Mouse (Mus musculus) layer of hippocampus, postnatal 10 days (tissue): ENCODE data around the gene 4930539E08Rik. TPM values are rescaled to one million over a fixed set of nuclear protein-coding genes. Genes with fewer than 3 reads are reported as not detected.
A peak's percentile ranks its signal among the peaks of the same experiment; 100 is the strongest.

ENCODE experiments used
- DNase-seq, 2 experiments: peaks; one replicate each; pipeline ENCODE4 v3.0.0; 2021; ENCODE audit warnings: low spot score in 2 of 2
- total RNA-seq, 2 experiments: library from RNA; stranded (reverse); gene quantifications; 2 replicates each; pipeline ENCODE4 v1.2.3; 2021

The 4930539E08Rik gene
- total RNA-seq, 2 experiments from 2014 or later: 4.7 to 5.1 TPM

DNA sequence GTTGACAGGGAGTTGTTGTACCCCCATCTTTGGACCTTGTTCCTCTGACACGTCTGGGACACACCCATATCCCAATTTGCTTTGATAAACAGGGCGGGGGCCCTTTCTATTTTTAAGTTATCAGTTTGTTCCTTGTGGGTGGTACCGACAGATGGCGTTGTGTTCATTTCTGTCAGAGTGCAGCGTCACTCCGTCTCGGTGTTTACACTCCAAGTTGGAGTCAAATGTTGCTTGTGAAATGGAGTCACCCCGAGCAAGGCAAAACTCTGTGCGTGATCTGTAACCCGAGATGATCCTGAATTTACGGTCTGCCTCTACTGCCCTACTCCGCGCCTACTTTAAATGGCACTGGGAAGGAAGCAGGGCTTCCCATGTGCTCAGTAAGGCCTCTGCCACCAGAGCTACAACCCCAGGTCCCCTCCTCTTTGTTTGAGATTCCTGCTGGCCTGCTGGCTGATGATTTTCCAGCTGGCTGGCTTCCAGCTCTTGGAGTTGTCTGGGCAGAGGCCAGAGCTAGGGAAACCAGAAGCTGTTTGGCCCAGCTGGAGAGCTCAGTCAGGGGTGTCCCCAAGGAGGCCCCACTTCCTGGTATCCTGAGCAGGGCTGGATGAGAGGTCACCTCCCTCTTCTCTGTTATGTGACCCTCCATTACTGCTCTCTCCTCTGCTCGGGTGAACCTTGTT is 15.4 kb upstream of the 4930539E08Rik start:
- DNase-seq: peak; percentile 72 to 75

DNA sequence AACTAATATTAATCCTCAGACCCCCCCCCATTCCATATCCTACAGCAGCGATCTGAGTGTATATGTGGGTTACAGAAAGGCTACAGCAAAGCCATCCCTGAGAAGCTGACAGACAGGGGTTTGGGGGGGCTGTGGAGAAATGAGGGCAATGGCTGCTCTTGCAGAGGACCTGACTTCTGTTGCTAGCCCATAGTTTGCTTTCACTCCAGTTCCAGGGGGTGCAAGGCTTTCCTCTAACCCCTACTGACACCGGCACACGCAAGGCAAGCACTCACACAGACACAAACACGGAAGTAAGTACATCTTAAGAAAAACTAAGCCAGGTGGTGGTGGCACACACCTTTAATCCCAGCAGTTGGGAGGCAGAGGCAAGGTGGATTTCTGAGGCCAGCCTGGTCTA is 14.2 kb upstream of the 4930539E08Rik start:
- no peak for DNase-seq

DNA sequence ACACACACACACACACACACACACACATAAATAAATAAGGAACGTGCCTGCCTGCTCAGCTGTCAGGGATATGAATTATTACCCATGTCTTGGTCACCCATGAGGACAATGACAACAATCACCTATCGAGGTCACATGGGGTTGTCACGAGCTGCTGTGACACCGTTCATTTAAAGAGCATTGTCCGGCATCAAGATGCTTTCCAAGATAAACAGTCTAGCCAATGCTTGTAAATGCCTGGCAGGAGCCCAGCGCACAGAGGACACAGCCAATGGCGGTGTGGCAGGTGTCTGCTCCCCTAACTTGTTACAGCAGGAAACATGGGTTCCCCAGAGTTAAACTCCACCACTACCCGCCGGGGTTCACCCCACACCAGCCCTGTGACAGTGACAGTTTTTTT is 12.9 kb upstream of the 4930539E08Rik start:
- DNase-seq: no peak

DNA sequence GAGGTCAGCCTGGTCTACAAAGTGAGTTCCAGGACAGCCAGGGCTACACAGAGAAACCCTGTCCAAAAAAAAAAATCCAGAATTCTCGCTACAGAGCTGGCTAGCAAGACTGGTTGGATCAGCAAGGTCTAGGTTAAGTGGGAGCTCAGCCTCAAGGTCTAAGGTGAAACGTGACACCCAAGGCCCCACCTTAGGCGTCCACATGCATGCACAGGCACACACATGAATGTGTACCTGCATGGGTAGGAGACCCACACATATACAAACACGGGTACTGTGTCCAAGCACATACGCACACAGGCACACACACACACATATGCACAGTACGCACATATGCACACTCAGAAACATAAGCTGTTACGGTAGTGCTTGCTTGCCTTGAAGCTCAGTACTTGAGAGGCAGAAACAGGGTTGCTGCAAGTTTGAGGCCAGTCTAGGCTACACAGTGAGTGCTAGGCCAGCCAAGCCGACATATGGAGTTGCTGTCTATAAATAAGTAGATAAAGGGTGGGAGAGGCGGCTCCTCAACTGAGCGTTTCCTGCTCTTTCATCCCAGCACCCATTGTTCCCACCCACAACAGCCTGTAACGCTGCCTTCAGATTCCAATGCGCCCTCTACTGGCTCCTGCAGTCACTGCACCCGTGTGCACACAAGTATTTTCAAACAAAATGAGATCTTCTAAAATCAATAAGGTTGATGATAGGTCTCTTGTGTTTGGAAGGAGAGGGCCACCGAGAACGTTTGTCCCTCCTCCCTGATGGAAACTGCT is 11.9 kb upstream of the 4930539E08Rik start:
- DNase-seq: peak; percentile 58 to 59

GRCm38 (mm10) chr17:28926380-28926779 is 11.3 kb upstream of the 4930539E08Rik start:
- peak; percentile 84 to 88 for DNase-seq

DNA sequence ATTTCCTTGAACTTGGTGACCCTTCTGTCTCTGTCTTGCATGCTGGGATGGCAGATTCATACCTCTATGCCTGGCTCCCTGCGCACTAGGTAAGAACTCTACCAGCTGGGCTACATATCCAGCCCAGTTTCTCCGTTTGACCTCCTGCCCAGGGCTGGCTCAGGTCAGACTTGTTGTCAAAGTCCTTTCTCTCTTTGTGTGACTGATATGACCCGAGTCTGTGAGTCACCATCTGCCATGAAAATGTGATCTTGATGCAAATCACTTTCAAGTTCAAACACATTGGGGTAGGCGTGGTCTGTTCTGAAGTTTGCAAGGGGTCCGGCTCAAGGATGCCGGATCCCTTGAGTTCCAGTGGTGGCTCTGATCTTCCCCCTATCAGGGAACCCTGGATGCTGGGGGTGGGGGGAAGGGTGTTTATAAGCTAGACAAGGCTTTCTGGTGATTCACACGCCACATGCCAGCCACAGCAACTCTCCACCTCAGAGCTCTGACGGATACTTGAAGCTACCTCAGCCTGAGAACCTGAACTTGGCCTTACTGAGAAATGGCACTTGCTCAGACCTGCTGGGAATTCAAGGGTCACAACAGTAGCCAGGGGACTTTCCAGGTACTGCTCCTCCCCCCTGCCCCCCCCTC is 10.0 kb upstream of the 4930539E08Rik start:
- no peak for DNase-seq

GRCm38 (mm10) chr17:28922096-28922495 is 7.0 kb upstream of the 4930539E08Rik start:
- no peak for DNase-seq

DNA sequence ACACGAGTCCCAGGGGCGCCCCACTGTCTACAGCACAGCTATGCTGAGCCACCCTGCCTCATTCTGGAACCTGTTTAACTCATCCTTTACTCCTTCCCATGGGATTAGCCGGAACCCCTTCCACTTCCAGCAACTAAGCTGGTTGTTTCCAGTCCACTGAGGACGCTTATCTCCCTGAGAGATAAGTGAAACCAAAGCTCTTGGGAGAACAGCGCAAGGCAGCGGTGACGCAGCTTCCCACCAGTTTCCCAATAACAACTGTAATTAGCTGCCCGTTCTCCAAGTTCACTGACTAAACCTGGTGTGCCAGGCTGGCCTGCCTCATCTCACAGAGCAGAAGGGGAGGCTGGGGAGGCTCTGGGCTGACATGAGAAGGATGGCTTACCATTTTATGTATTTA is 6.0 kb upstream of the 4930539E08Rik start:
- DNase-seq: no peak

DNA sequence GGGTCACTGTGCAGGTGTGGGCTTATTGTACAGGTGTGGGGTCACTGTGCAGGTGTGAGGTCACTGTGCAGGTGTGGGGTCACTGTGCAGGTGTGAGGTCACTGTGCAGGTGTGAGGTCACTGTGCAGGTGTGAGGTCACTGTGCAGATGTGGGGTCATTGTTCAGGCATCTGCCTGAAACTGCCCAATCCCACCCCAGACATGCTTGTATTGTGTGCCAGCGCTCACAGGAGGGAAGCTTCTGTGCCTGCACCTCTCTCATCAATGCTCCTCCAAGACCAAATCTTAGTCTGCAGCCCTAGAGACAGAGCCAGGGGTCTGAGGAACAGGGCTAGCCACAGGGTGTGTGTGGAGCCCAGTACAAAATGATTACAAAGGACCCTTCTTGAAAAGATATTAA is 1.4 kb upstream of the 4930539E08Rik start:
- no peak for DNase-seq

DNA sequence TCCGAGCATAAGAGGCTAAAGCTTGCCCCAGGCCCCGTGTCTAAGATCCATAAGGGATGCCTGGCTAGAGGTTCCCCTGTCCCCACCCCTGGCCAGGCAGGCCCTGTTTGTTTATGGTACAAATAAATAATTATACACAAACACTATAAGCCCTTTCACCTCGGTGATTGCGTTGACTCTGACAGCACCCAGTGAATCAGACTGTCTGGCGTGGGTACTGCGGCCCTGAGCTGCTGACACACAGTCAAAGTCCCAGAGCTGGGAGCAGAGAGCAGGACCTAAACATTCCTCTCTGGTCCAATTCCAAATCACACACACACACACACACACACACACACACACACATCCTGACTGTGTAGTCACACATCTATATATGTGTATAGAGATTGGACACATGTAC is 1.2 kb downstream of the 4930539E08Rik start:
- no peak for DNase-seq

GRCm38 (mm10) chr17:28913200-28913599 is 1.9 kb downstream of the 4930539E08Rik start:
- no peak for DNase-seq

DNA sequence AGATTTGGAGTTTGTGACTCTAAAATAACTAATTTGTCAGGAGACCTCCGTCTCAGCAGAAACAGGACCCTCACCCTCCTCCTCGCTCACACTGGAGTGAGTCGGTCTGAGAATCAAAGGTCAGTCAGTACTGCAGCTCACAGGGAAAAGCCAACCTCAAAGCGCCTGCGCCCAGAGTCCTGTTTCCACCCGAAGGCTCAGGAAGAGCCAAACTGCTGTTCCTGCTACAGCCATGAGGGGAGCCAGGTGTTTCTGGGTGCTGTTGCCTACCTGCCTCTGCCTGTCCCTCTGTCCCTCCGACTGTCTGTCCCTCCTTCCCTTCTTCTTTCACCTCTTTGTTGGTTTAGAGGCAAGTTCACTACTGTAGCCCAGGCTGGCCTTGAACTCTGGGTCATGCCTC is 5.0 kb downstream of the 4930539E08Rik start:
- DNase-seq: no peak

GRCm38 (mm10) chr17:28909252-28909941 is 5.7 kb downstream of the 4930539E08Rik start:
- peak; percentile 53 to 73 for DNase-seq

DNA sequence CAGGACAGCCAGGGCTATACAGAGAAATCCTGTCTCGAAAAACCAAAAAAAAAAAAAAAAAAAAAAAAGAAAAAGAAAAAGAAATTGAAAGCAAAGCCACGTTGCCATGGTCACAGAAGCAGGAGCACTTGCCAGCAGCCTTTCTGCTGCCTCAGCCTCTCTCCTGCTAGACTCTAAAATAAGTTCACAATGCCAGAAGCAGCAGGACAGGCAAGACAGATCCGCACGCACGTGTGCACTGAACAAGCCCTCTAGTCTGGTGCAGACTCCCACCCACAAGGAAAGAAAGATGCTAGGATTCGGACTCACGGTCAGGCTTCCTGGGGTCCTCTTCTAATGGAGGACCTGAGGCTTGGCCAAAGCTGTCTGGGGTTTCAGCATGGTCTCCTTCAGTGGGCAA is 7.2 kb downstream of the 4930539E08Rik start:
- peak in 1 of 2 experiments; percentile 22 for DNase-seq

DNA sequence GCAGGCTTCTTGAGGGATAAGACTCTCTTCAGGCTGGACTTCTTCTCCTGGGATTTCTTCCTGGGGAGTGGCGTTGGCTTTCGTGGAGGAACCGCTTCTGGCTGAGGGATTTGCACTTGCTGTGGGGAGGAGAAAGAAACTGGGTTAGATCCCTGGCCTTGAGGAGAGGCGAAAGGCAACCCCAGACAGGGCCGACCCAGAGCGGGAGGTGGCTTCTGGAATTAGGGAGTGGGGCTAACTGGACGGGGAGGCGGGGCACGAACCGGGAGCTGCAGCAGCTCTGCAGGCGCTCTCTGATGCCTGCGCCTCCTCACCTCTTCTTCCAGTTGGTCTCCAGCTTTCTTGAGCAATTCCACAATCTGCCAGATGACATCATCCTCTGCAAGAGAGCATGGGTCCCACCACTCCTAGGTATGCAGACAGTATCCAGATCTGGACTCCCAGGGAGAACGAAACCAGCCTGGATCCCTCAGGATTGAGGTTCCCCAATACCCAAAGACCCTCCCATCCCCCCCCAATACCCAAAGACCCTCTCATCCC is 9.7 kb downstream of the 4930539E08Rik start:
- DNase-seq: no peak

DNA sequence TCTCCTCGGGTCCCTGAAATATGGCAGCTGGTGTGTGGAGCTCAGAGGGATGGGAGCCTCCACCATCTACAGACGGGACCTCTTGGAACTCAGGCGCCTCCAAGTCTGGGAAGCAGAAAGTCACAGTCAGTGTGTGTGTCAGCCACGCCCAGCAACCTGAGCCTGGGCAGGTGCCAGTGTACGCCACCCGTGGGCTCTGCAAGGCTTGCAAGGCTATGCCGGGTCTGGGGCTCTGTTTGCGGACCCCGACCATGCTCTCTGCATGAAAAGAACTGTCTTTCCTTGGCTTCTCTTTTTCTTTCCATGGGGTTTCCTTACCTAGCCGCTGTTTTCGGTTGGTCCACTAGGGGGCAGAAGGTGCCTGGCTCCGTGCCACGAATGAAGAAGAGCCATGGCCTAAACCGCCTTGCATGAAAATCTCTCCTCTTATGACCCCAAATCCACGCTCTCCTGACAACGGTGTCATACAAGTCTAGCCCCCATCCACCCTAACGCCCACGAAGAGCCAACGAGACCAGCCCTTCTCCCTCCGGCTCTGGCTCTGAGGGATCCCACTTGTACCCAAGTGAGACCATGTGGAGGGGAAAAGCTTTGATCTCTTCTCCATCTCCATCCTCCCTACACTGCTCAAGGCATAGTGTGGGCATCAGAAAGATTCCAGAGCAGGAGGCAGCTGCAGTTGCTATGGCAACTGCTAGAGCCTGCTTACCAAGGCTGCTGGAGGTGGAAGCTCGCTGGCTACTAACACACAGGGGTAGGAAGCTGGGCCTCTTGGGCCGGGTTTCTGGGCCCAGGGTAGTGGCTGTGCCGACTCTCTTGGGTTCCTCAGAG is 10.4 kb downstream of the 4930539E08Rik start:
- DNase-seq: peak; percentile 70 to 74

- DNase-seq: no peak
These were observed 13.6 kb downstream of the 4930539E08Rik start for GRCm38 (mm10) chr17:28901559-28901958.

- DNase-seq: no peak
These were observed 15.7 kb downstream of the 4930539E08Rik start for GRCm38 (mm10) chr17:28899427-28899826.

- DNase-seq: no peak
These were observed 16.9 kb downstream of the 4930539E08Rik start for GRCm38 (mm10) chr17:28898249-28898648.

GRCm38 (mm10) chr17:28897817-28898216 is 17.3 kb downstream of the 4930539E08Rik start:
- no peak for DNase-seq
